Mouse (Mus musculus) ES-Bruce4 (cell line): ENCODE measurements around the gene Irs2.

Experiments
- CTCF ChIP-seq: IDR thresholded peaks from one replicate; pipeline ENCODE4 v1.8.1; 2011; ENCODE audit warnings: low read depth, low read length
- POLR2A ChIP-seq: IDR thresholded peaks from one replicate; pipeline ENCODE4 v1.8.1; 2011; ENCODE audit warnings: low read length; ENCODE audit not compliant: insufficient read depth

DNA sequence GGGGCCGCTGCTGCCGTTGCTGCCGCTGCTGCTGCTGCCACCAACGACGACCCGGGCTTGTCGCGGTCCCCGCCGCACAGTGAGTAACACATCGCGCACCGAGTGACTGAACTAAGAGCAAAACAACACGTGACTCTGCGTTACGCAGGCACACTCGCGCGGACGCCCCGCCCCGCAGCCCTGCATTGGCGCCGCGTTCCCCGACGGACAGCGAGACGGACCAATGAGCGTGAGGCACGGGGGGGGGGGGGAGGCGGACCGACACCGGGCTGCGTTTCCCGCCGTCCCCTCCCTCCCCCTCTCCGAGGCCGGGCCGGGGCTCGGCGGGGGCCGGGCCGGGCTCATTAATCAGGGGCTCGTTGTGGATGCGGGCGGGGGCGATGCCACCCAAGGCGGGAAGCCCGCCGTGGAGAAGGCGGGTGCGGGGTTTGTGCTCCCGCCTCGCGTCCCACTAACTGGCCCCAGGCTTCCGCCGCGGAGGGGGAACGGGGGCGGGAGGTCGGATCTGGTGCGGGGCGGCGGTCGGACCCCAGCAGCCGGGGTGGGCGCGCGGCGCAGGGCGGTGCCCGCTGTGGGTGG, 673 bp upstream of the Irs2 start:
- TF ChIP-seq CTCF (no peak), POLR2A (peak; percentile 75)
